Mouse (Mus musculus): ENCODE results near the gene Clba1.

DNA sequence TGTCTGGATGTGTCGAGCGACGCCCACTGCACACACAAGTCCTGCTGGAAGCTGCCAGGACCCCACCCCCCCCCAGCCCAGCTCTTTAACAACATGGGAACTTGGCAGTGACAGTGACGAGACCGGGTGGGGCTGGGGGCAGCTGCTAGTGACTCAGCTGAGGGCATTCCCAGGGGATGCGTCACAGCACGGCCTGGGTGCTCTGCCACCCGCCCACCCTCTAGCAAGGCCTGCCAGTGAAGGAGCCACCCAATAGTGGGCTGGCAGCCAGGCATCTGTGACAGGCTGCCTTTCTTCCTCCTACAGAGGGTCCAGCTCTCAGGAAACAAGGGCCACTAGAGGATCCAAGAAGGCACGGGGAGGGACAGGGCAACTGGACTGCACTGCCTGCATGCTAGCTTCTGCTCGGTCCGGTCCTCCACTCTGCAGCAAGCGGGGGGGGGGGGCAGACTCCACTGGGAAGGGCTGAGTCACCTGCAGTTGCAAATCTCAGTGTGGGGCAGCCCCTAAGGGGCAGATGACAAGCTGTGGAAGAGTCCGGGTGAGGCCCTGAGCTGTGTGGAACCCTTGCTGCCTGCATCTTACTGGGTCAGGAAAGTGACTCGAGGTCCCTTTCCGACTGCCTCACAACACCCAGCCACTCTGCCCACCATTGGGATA, 10.9 kb upstream of the Clba1 start:
- TF ChIP-seq HCFC1 (IDR thresholded peaks at IDR 0.05; ENCODE audit: borderline replicate concordance, insufficient read depth, low read length) (no peak), ZNF384 (IDR thresholded peaks at IDR 0.05; ENCODE audit: low read depth, low read length) (no peak), CHD2 (IDR thresholded peaks at IDR 0.05; ENCODE audit: low read depth, low read length) (no peak), ZC3H11A (IDR thresholded peaks at IDR 0.05; ENCODE audit: borderline replicate concordance, low read depth, low read length) (no peak), MAFK (IDR thresholded peaks at IDR 0.05; ENCODE audit: insufficient read depth, low read depth, low read length) (no peak)
